Mouse (Mus musculus) midbrain, embryonic 13.5 days (tissue): ENCODE measurements around the gene Gm49425. TPM values are rescaled to one million over a fixed set of nuclear protein-coding genes. Genes with fewer than 3 reads are reported as not detected.
A peak's percentile ranks its signal among the peaks of the same experiment; 100 is the strongest.

ENCODE experiments used
- ATAC-seq: fragments of 200-750 bp; cut with Nextera tagmentation; 2 replicates; pipeline ENCODE4 v1.8.0; 2017; ENCODE audit warnings: mild to moderate bottlenecking, moderate TSS enrichment, moderate library complexity
- H3K27ac ChIP-seq: fragments of 300-500 bp; sonication (generic); 2 replicates; pipeline ENCODE4 v1.5.1; 2015; ENCODE audit warnings: inconsistent platforms, mild to moderate bottlenecking, moderate library complexity
- H3K27me3 ChIP-seq: fragments of 300-500 bp; sonication (generic); 2 replicates; pipeline ENCODE4 v1.6.1; 2015; ENCODE audit warnings: mild to moderate bottlenecking, inconsistent platforms
- H3K36me3 ChIP-seq: fragments of 300-500 bp; sonication (generic); 2 replicates; pipeline ENCODE4 v1.6.1; 2015; ENCODE audit warnings: mild to moderate bottlenecking, inconsistent platforms
- H3K4me1 ChIP-seq: fragments of 300-500 bp; sonication (generic); replicated peaks from 2 replicates; pipeline ENCODE4 v1.6.1; 2015; ENCODE audit warnings: inconsistent platforms
- H3K4me2 ChIP-seq: fragments of 300-500 bp; sonication (generic); replicated peaks from 2 replicates; pipeline ENCODE4 v1.6.1; 2015; ENCODE audit warnings: moderate library complexity, mild to moderate bottlenecking, inconsistent platforms
- H3K4me3 ChIP-seq: fragments of 300-500 bp; sonication (generic); replicated peaks from 2 replicates; pipeline ENCODE4 v1.5.1; 2015; ENCODE audit warnings: mild to moderate bottlenecking, inconsistent platforms
- H3K9ac ChIP-seq: fragments of 300-500 bp; sonication (generic); replicated peaks from 2 replicates; pipeline ENCODE4 v1.6.1; 2015; ENCODE audit warnings: mild to moderate bottlenecking, inconsistent platforms
- H3K9me3 ChIP-seq: fragments of 300-500 bp; sonication (generic); 2 replicates; pipeline ENCODE4 v1.6.1; 2016; ENCODE audit warnings: mild to moderate bottlenecking, inconsistent platforms
- WGBS: fragments of 180-500 bp; shearing (Covaris S2); methylation state at CpG from one replicate; pipeline ENCODE4 v1.1.7; 2015; 5-methylcytosine and 5-hydroxymethylcytosine counted together
- microRNA-seq: library from miRNA; unstranded; fragments of <30 nt; microRNA quantifications from one replicate; pipeline ENCODE4, GENCODE M21; 2016
- polyA plus RNA-seq: library from polyadenylated mRNA; unstranded; fragments of >200 nt; fragmentation: Nextera tagmentation; extraction: Ambion mirVana; gene quantifications from 2 replicates; pipeline ENCODE4 v1.2.1, GENCODE M21; 2015

Gm49425 gene
- polyA plus RNA-seq, 1 experiment from 2014 or later: not detected

DNA sequence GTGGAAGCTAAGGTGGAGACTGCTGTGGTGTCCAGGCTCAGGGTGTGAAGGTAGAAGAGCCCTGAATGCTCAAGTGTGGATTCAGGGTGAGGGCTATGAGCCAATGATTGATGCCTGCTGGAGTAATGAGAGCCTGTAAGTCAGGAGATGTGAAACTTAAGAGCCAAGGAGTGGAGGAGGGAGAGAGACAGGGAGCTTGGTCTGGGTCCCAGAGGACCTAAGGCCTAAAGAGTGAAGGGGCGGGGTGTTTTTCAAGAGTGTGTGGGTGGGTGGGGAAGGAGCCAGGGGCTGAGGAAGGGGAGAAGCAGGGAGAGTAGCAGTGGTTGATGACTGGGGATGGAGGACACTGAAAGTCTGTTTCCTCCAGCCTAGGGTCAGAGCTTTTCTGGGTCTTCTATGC, 33.4 kb downstream of the Gm49425 start:
- WGBS: 95% methylated on average over 1 of the region's 1 CpGs
- Histone ChIP-seq H3K4me1 (peaks cover 11% of the 10 kb centered on the region), H3K4me3 (no peak overlapping the region), H3K9ac (no peak overlapping the region), H3K4me2 (no peak overlapping the region), H3K9me3 (no peaks in the 10 kb centered on the region), H3K27me3 (0 out of 2 replicates have a peak, but pooled peaks cover under 1% of the 10 kb centered on the region), H3K27ac (no peak overlapping the region), H3K36me3 (no peaks in the 10 kb centered on the region)
- ATAC-seq: no peak

DNA sequence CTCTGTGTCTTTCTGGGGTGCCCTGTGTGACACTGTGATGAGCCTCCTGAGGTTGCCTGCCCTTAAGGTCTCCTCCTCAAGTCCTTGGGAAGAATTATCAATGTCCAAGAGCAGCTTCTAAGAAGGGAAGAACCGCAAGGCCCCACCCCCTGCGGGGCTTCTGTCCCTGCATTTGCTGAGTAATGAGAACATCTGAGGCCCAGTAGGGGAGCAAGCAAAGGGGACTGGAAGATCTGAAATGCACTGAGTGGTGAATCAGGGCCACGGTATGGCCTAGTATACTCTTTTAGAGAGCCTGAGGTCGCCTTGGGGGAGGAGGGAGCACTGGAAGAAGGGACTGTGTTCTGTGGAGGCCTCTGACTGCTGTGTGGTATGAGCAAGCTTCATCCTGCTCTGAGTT, 35.0 kb downstream of the Gm49425 start:
- Histone ChIP-seq H3K9me3 (no peaks in the 10 kb centered on the region), H3K4me1 (peaks cover 11% of the 10 kb centered on the region), H3K27ac (no peak overlapping the region), H3K9ac (no peak overlapping the region), H3K4me2 (no peak overlapping the region), H3K36me3 (no peaks in the 10 kb centered on the region), H3K4me3 (no peak overlapping the region), H3K27me3 (peaks cover 9% of the 10 kb centered on the region; the same call in 1 of the 2 replicates)
- ATAC-seq: no peak
- 42% methylated on average over 4 of the region's 4 CpGs for WGBS

DNA sequence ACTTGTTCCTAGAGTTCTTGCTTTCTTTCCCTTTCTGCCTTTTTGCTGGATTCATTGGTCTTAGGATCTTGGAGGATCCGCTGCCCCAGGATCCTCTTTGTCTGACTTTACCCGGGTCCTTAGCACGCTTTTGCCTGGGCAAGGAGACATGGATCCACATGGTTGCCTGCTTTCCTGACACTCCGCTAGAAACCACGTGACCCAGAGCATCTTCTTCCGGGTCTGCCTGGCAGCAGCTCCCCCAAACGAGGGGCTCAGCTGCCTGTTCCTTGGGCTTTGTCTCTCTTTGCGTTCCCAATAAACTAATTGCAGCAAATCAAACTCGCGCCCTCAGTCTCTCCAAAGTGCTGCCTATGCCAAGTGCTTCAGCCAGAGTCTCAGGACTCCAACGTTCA, 37.4 kb downstream of the Gm49425 start:
- ATAC-seq: peak; percentile 56; the same call in 1 of the 2 replicates
- H3K9ac ChIP-seq: no peak overlapping the region
- WGBS: 31% methylated on average over 11 of the region's 11 CpGs

DNA sequence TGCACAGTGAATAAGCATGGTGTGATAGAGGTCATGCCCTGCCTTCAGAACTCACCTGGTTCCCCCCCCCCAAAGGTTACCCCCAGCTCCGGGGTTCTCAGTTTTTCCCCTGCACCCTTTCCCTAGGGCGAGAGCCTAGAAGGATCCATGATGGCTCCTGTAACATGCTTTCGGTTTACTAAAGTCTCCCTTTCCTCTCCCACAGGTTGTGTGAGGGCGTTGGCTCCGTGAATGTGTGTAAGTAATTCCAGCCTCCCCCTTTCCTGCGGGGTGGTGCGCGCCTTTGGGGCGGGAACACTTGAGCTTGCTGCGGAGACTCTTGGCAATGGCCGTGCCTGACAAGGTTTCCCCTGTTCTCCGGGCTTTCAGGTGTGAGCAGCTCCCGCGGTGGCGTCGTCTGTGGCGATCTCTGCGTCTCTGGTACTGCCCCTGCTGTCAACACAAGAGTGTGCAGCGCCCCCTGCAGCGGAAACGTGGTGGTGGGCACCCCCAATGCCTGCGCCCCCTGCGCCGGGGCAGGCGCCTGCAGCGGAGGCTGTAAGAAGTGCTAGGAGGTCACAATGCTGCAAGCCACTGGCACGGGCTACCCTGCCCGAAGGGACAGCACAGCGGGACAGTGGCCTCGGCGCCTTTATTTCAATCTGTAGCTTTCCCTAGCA, 37.9 kb downstream of the Gm49425 start:
- peaks cover 11% of the 10 kb centered on the region for H3K4me1 ChIP-seq
- 8% methylated on average over 31 of the region's 31 CpGs for WGBS
- peak overlapping the region; percentile 69 for H3K4me2 ChIP-seq
- peak; percentile 60; the same call in 1 of the 2 replicates for ATAC-seq
- H3K4me3 ChIP-seq: peak overlapping the region; percentile 38
- H3K9me3 ChIP-seq: no peaks in the 10 kb centered on the region
- H3K36me3 ChIP-seq: no peaks in the 10 kb centered on the region
- peak overlapping the region; percentile 52 for H3K9ac ChIP-seq
- H3K27me3 ChIP-seq: peaks cover 13% of the 10 kb centered on the region; the same call in 1 of the 2 replicates
- no peak overlapping the region for H3K27ac ChIP-seq

More for the DNA sequence above, 37.4 kb downstream of the Gm49425 start:
- H3K27ac ChIP-seq: no peak overlapping the region
- H3K4me2 ChIP-seq: peak overlapping the region; percentile 69
- peaks cover 13% of the 10 kb centered on the region; the same call in 1 of the 2 replicates for H3K27me3 ChIP-seq
- peak overlapping the region; percentile 38 for H3K4me3 ChIP-seq
- peaks cover 11% of the 10 kb centered on the region for H3K4me1 ChIP-seq
- no peaks in the 10 kb centered on the region for H3K36me3 ChIP-seq
- H3K9me3 ChIP-seq: no peaks in the 10 kb centered on the region

DNA sequence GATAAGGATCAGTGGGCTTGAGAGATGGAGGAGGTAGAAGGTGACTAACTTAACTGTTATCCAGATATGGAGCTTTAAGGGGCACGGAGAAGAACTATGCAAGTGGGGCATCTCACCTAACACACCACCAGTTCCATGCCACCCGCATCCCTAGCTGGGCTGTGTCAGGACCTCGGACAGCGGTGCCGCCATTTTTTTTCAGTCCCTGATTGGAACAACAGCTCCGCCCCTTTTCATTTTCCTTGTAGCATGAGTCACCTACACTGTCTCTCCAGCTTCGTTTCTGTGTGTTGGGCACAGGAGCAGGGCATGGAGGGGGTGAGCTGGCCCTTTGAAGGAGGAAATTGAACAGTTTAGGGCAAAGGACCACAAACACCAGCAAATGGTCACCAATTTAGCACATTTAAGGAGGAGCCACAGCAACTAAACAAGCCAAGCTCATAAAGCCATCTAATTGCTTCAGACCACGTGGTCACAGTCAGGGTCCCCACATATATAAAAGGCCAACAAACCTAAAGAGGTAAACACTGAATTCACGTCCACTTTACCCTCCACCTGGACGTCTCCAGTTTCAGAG, 44.0 kb downstream of the Gm49425 start, which contains the start of gene Krt86:
Gene Krt86, plus strand, starts transcription at position 527 of the 577 bp plus-strand sequence.
- Histone ChIP-seq H3K36me3 (no peaks in the 10 kb centered on the region), H3K4me3 (no peak within 1 kb of the TSS), H3K27me3 (peaks cover 10% of the 10 kb centered on the region; the same call in 1 of the 2 replicates), H3K27ac (no peak within 1 kb of the TSS), H3K9me3 (no peaks in the 10 kb centered on the region), H3K9ac (no peak within 1 kb of the TSS), H3K4me1 (no peaks in the 10 kb centered on the region), H3K4me2 (no peak within 1 kb of the TSS)
- ATAC-seq: no peak
- WGBS: 43% methylated on average over 10 of the region's 10 CpGs

GRCm38 (mm10) chr15:101469093-101469492, 48.0 kb downstream of the Gm49425 start:
- no peak for ATAC-seq
- Histone ChIP-seq H3K27ac (no peak overlapping the region), H3K4me1 (no peaks in the 10 kb centered on the region), H3K27me3 (no peaks in the 10 kb centered on the region), H3K4me2 (no peak overlapping the region), H3K36me3 (no peaks in the 10 kb centered on the region), H3K9me3 (no peaks in the 10 kb centered on the region), H3K4me3 (no peak overlapping the region), H3K9ac (no peak overlapping the region)
- WGBS: 95% methylated on average over 4 of the region's 4 CpGs

Small RNAs within 50 kb of the gene (microRNA-seq; reads per million reads assigned to microRNA genes)
- gene Gm44393: not detected

Other genes with a start within 250 kb of the Gm49425 start
- 79.1 and 82.8 TPM in 2 replicates for gene Atg101, start 233.0 kb downstream of the Gm49425 start, polyA plus RNA-seq
- gene 6030408B16Rik, start 224.0 kb downstream of the Gm49425 start, polyA plus RNA-seq: 0.26 and 0.46 TPM in 2 replicates
- 0.05 and 0.09 TPM in 2 replicates for gene Krt80, start 147.1 kb downstream of the Gm49425 start, polyA plus RNA-seq
- gene Krt7, start 106.2 kb downstream of the Gm49425 start, polyA plus RNA-seq: 0.05 and 0.32 TPM in 2 replicates
- 0.17 and 0.19 TPM in 2 replicates for gene Krt87, start 78.5 kb downstream of the Gm49425 start, polyA plus RNA-seq
- gene Krt88, start 69.5 kb downstream of the Gm49425 start, polyA plus RNA-seq: not detected in 2 replicates
- not detected in 2 replicates for gene Krt81, start 53.5 kb downstream of the Gm49425 start, polyA plus RNA-seq
- gene Krt86, start 43.8 kb downstream of the Gm49425 start, polyA plus RNA-seq: not detected in 2 replicates
- gene Krt83, start 25.7 kb downstream of the Gm49425 start, polyA plus RNA-seq: not detected in 2 replicates
- gene Krt84, start 15.6 kb upstream of the Gm49425 start, polyA plus RNA-seq: not detected in 2 replicates
- gene Krt82, start 33.4 kb upstream of the Gm49425 start, polyA plus RNA-seq: not detected in 2 replicates
- 0.08 TPM in 1 of 2 replicates, not detected in the other for gene Krt90, start 45.7 kb upstream of the Gm49425 start, polyA plus RNA-seq
- gene Krt75, start 56.6 kb upstream of the Gm49425 start, polyA plus RNA-seq: 0.11 TPM in 1 of 2 replicates, not detected in the other
- gene Gm5414, start 110.9 kb upstream of the Gm49425 start, polyA plus RNA-seq: not detected in 2 replicates
- not detected in 2 replicates for gene Gm5478, start 130.1 kb upstream of the Gm49425 start, polyA plus RNA-seq
- not detected in 2 replicates for gene Krt6b, start 163.0 kb upstream of the Gm49425 start, polyA plus RNA-seq
- not detected in 2 replicates for gene Krt6a, start 177.0 kb upstream of the Gm49425 start, polyA plus RNA-seq
- gene Krt5, start 195.6 kb upstream of the Gm49425 start, polyA plus RNA-seq: 0.19 and 0.26 TPM in 2 replicates
- gene Krt71, start 225.8 kb upstream of the Gm49425 start, polyA plus RNA-seq: not detected in 2 replicates